16 mouse cellular contexts compared by ENCODE assay signal in the genomic region with DNA sequence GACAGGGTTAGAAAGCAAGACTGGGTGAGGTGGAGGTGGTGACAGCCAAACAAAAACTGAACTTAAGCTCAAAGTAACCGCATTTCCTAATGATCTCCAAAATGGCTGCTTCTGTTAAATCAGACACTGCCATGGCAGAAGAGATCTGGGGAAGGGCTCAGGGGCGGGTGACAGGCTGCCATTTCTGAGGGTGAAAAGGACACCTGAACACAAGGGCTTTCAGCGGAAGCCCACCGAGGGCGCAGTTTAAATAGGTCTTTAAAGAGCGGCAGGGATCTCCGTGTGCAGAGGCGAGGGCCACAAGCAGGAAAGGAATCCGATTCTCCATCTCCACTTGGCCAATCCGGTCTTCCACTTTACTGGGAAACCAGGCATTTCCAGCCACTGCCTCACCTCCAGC.
"Had no signal": no experiment of that assay in that cellular context is flagged by ENCODE, and none has a peak within 500 bp of the region (broad histone marks: within the 10 kb centered on the region; RNA-seq: fewer than 3 reads in every experiment).

No protein-coding gene starts in this region.

- H3K9me3 ChIP-seq: neural tube, embryonic 13.5 days; neural tube, embryonic 15.5 days; stomach, embryonic 15.5 days had no signal

- H3K4me1 ChIP-seq: neural tube, embryonic 13.5 days; neural tube, embryonic 15.5 days; stomach, embryonic 15.5 days had no signal

- H3K4me3 ChIP-seq: neural tube, embryonic 13.5 days; neural tube, embryonic 15.5 days; stomach, embryonic 15.5 days had no signal

- H3K27ac ChIP-seq: neural tube, embryonic 13.5 days; neural tube, embryonic 15.5 days; stomach, embryonic 15.5 days; stomach, postnatal 0 days had no signal

- H3K9ac ChIP-seq: neural tube, embryonic 13.5 days; neural tube, embryonic 15.5 days; stomach, embryonic 15.5 days had no signal

- H3K4me2 ChIP-seq: neural tube, embryonic 13.5 days; neural tube, embryonic 15.5 days; stomach, embryonic 15.5 days had no signal

- DNase-seq: retina, postnatal 1 day; right cerebral cortex, adult 18-20 months; right cerebral cortex, postnatal 14 days; right cerebral cortex, postnatal 25 days; right cerebral cortex, postnatal 4 days; spleen, adult 18-20 months; thymus, adult 18-20 months; thymus, adult 2 months; thymus, postnatal 14 days; thymus, postnatal 25 days; thymus, postnatal 36 days; thymus, postnatal 4 days had no signal

- H3K27me3 ChIP-seq: neural tube, embryonic 13.5 days; neural tube, embryonic 15.5 days; stomach, embryonic 15.5 days had no signal
